Mouse (Mus musculus) ES-Bruce4 (cell line): ENCODE results near the gene Lrsam1. TPM values are rescaled to one million over a fixed set of nuclear protein-coding genes. Genes with fewer than 3 reads are reported as not detected.
A peak's percentile ranks its signal among the peaks of the same experiment; 100 is the strongest.

Source experiments
- H3K27ac ChIP-seq: 2 replicates; pipeline ENCODE4 v1.5.1; 2012; ENCODE audit warnings: low read length, inconsistent platforms; ENCODE audit not compliant: insufficient read depth
- H3K27me3 ChIP-seq: 2 replicates; pipeline ENCODE4 v1.6.1; 2012; ENCODE audit warnings: mild to moderate bottlenecking, low read length, inconsistent platforms; ENCODE audit not compliant: control insufficient read depth, poor library complexity, insufficient read depth, severe bottlenecking
- H3K36me3 ChIP-seq: 2 replicates; pipeline ENCODE4 v1.6.1; 2012; ENCODE audit warnings: inconsistent platforms, mild to moderate bottlenecking, low read length, moderate library complexity; ENCODE audit not compliant: control insufficient read depth, poor library complexity, insufficient read depth, severe bottlenecking
- H3K4me1 ChIP-seq: one replicate; pipeline ENCODE4 v1.8.1; 2011; ENCODE audit warnings: low read length; ENCODE audit not compliant: control insufficient read depth, insufficient read depth
- H3K4me3 ChIP-seq: 2 replicates; pipeline ENCODE4 v1.5.1; 2011; ENCODE audit warnings: low read depth, mild to moderate bottlenecking, low read length
- H3K9ac ChIP-seq: 2 replicates; pipeline ENCODE4 v1.6.1; 2012; ENCODE audit warnings: low read depth, mild to moderate bottlenecking, inconsistent platforms; ENCODE audit not compliant: poor library complexity, severe bottlenecking
- H3K9me3 ChIP-seq: replicated peaks from 2 replicates; pipeline ENCODE4 v1.6.1; 2012; ENCODE audit warnings: mild to moderate bottlenecking, low read length, inconsistent platforms; ENCODE audit not compliant: control insufficient read depth, poor library complexity, insufficient read depth, severe bottlenecking
- CTCF ChIP-seq: IDR thresholded peaks from one replicate; pipeline ENCODE4 v1.8.1; 2011; ENCODE audit warnings: low read depth, low read length
- EP300 ChIP-seq: IDR thresholded peaks from 2 replicates; pipeline ENCODE4 v1.6.1; 2011; ENCODE audit warnings: low read depth, low read length; ENCODE audit not compliant: insufficient read depth
- POLR2A ChIP-seq: IDR thresholded peaks from one replicate; pipeline ENCODE4 v1.8.1; 2011; ENCODE audit warnings: low read length; ENCODE audit not compliant: insufficient read depth
- polyA plus RNA-seq: library from polyadenylated mRNA; stranded (reverse); fragments of >200 nt; gene quantifications from 2 replicates; pipeline ENCODE4 v1.2.4, GENCODE M21; 2011; ENCODE audit warnings: low read depth; ENCODE audit not compliant: missing spikeins, insufficient read depth, insufficient read length

Gene Lrsam1
- polyA plus RNA-seq, 1 experiment = 14.7 TPM

- Histone ChIP-seq H3K27ac (peak overlapping the region; percentile 29), H3K36me3 (no peaks in the 10 kb centered on the region; the same call in 1 of the 2 replicates), H3K9ac (no peak overlapping the region), H3K4me1 (peaks cover 2% of the 10 kb centered on the region), H3K9me3 (no peaks in the 10 kb centered on the region), H3K4me3 (no peak overlapping the region), H3K27me3 (no peaks in the 10 kb centered on the region)
- no peak for TF ChIP-seq POLR2A
- peak; percentile 22 for TF ChIP-seq CTCF
- peak; percentile 63; the same call in 1 of the 2 replicates for TF ChIP-seq EP300
These were observed 22.0 kb downstream of the Lrsam1 start for GRCm38 (mm10) chr2:32939418-32939817.

DNA sequence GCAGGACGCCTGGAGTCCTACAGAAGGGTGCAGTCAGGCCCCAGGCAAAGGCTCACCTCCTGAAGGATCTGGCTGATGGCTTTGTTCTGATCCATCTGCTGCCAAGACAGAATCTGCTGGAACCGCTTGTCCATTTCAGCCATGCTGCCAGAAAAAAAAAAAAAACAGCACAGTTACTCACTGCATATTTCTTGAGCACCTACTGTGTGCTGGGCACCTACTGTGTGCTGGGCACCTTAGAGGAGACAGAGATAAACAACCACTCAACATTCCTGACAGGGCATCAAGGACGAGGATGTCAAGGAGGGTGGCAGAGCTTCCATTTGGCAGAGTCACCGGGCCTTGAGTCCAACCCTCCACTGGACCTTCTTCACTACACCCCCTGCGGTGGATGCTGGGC lies 22.7 kb downstream of the Lrsam1 start:
- no peak overlapping the region for H3K9ac ChIP-seq
- H3K27ac ChIP-seq = no peak overlapping the region
- no peak overlapping the region for H3K4me3 ChIP-seq
- no peaks in the 10 kb centered on the region for H3K9me3 ChIP-seq
- H3K27me3 ChIP-seq = no peaks in the 10 kb centered on the region
- TF ChIP-seq CTCF (no peak), POLR2A (no peak), EP300 (no peak)
- H3K36me3 ChIP-seq = no peaks in the 10 kb centered on the region; the same call in 1 of the 2 replicates
- H3K4me1 ChIP-seq = peaks cover 4% of the 10 kb centered on the region

DNA sequence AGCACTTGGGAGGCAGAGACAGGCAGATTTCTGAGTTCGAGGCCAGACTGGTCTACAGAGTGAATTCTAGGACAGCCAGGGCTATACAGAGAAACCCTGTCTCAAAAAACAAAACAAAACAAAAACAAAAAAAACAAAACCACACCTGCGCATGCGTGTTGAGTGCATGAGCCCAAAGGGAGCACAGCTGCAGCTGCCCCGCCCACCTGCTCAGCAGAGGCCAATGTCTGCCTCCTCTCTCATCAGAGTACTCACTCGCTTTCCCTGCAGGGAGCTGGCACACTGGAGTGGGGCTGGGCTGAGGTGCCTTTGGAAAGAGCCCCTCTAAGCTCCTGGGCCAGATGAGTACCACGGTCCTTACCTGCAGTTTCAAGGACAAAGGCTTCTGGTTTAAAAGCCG lies 29.7 kb downstream of the Lrsam1 start:
- no peak for TF ChIP-seq EP300
- no peak for TF ChIP-seq POLR2A
- no peak for TF ChIP-seq CTCF
- no peak overlapping the region for H3K4me3 ChIP-seq
- peaks cover 2% of the 10 kb centered on the region for H3K4me1 ChIP-seq
- no peaks in the 10 kb centered on the region for H3K27me3 ChIP-seq
- no peaks in the 10 kb centered on the region for H3K9me3 ChIP-seq
- no peaks in the 10 kb centered on the region for H3K36me3 ChIP-seq
- no peak overlapping the region for H3K9ac ChIP-seq
- 0 out of 2 replicates have a peak overlapping the region, but pooled peaks have one; percentile 10 for H3K27ac ChIP-seq

DNA sequence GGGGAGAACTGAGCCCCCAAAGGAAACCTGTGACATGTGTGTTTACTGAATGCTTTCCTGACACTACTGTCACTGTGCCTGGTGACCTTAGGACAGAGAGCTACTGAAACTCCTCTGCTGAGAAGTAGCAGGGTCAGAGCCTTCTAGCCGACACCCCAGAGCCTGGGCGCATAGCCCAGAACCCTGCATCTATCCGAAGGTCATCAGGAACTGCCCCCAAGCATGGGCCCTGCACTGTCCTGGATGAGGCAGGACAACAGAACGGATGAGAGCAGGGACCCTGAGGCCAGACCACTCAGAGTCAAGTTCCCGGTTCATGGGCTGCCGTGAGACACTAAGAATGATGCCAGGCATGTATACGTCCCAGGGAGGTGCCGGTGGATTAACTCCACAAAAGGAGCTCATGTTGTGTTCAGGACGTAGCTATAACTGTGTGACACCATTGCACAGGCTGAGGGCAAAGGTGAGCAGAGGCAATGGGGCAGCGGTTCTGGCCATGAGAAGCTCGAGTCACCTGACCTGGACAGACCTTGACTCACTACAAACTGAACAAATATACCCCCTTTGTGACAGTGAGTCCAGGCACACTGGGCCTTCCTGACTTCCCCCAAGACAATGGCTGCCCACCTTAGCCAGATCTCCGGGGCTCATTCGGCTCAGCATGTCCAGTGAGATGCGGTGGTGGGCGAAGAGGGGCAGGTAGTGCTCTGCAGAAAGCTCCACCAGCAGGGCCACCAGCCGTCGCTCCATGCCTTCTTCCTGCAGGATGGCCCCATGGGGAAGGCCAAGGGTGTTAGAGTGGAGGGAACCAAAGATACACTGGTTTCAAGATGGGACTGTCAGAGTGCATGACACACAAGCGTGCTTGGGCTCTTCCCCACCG lies 32.2 kb downstream of the Lrsam1 start:
- Histone ChIP-seq H3K27ac (no peak overlapping the region), H3K9me3 (no peaks in the 10 kb centered on the region), H3K4me1 (peaks cover 6% of the 10 kb centered on the region), H3K9ac (no peak overlapping the region), H3K36me3 (no peaks in the 10 kb centered on the region), H3K27me3 (no peaks in the 10 kb centered on the region), H3K4me3 (no peak overlapping the region)
- TF ChIP-seq EP300 = no peak
- no peak for TF ChIP-seq CTCF

- H3K9ac ChIP-seq = no peak overlapping the region
- H3K27ac ChIP-seq = 0 out of 2 replicates have a peak overlapping the region, but pooled peaks have one; percentile 13
These were observed 33.0 kb downstream of the Lrsam1 start for GRCm38 (mm10) chr2:32928235-32928946.

More at GRCm38 (mm10) chr2:32928235-32928946, 33.0 kb downstream of the Lrsam1 start:
- Histone ChIP-seq H3K36me3 (0 out of 2 replicates have a peak, but pooled peaks cover 2% of the 10 kb centered on the region), H3K4me1 (peaks cover 5% of the 10 kb centered on the region), H3K4me3 (peak overlapping the region; percentile 37), H3K9me3 (no peaks in the 10 kb centered on the region), H3K27me3 (no peaks in the 10 kb centered on the region)
- TF ChIP-seq POLR2A (no peak), CTCF (peak; percentile 89), EP300 (peak; percentile 41; the same call in 1 of the 2 replicates)
